Comparison of ENCODE assay signal across 8 mouse cellular contexts in the genomic region with DNA sequence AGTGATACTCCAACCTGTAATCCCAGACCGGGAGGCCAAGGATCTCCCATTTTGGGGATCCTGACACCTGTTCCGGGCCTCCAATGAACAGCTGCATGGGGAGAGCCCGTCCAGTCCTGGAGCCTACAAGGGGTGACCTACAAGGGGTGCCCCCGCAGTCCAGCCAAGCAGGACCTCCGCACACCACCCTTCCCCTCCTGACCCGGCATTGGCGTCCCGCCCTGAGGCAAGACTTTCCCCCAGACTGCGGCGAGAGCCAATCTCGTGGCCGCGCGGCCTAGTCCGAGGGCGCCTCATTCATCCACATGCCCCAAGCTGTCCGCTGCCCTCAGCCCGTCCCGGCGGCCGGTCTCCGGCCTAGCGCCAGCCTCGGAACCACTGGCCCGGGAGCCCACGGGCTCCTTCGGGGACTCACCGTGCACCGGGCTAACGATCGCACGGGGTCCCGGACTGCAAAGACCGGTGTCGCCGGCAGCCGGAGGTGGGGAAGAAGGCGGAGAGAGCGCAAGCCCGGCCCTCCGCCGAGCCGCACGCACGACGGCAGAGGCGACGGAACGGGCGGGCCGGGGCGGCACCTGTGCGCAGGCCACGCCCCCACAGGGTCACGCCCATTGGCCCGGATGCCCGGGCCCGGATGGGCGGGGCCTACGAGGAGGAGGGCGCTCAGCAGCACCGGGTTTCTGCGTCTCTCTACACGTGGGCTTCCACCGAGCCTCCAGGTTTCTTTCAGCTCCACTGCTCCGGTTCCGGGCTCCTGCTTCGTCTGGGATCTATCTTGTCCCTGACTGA. TPM values are rescaled to one million over a fixed set of nuclear protein-coding genes. Genes with fewer than 3 reads are reported as not detected.
A peak's percentile ranks its signal among the peaks of the same experiment; 100 is the strongest.
DNase-seq lines count a peak whose midpoint lies in the region; ATAC-seq lines count a peak whose summit lies in the region.

No protein-coding gene starts in this region.

- peak; percentile 96 for DNase-seq in T-cell, adult 2 months (ENCODE audit: low spot score)
- DNase-seq in cerebellum, postnatal 36 days, result peak; percentile 87 to 94
- DNase-seq in frontal cortex, postnatal 36 days (ENCODE audit: low spot score in 2 of 2), result peak; percentile 89 to 92
- peak; percentile 90 for DNase-seq in left cerebral cortex, adult 11 months (ENCODE audit: low spot score)
- peak; percentile 94 to 96 for DNase-seq in lung, postnatal 4 days
- DNase-seq in retina, postnatal 7 days (ENCODE audit: low read depth, low spot score), result peak; percentile 83
- peak; percentile 85 for DNase-seq in urinary bladder, adult 2 months (ENCODE audit: low spot score)

- ATAC-seq in hindbrain, embryonic 15.5 days (ENCODE audit: low FRiP score, low read depth), result peak; percentile 98

- WGBS in hindbrain, embryonic 15.5 days, result under 1% methylated on average over 65 of the region's 68 CpGs

- no peaks in the 10 kb centered on the region for H3K27me3 ChIP-seq in hindbrain, embryonic 15.5 days

- peaks cover 14% of the 10 kb centered on the region for H3K4me1 ChIP-seq in hindbrain, embryonic 15.5 days (replicated peaks)

- 0 out of 2 replicates have a peak, but pooled peaks cover 3% of the 10 kb centered on the region for H3K36me3 ChIP-seq in hindbrain, embryonic 15.5 days

- peak overlapping the region; percentile 83 for H3K9ac ChIP-seq in hindbrain, embryonic 15.5 days

- H3K27ac ChIP-seq in hindbrain, embryonic 15.5 days (replicated peaks), result peak overlapping the region; percentile 57; the same call in 1 of the 2 replicates

- no peaks in the 10 kb centered on the region for H3K9me3 ChIP-seq in hindbrain, embryonic 15.5 days

- H3K4me3 ChIP-seq in hindbrain, embryonic 15.5 days, result peak overlapping the region; percentile 85

- H3K4me2 ChIP-seq in hindbrain, embryonic 15.5 days, result peak overlapping the region; percentile 68

RNA-seq across cellular contexts. Expression of gene Ola1, which starts 4.7 kb away (rescaled TPM):
- 92.9 and 97.7 TPM in 2 replicates for polyA plus RNA-seq in hindbrain, embryonic 15.5 days (2015; fragmentation: Nextera tagmentation; extraction: Ambion mirVana)
- 36.2 and 37.9 TPM in 2 replicates for polyA plus RNA-seq in urinary bladder, adult 2 months (2012; rRNA removed)

RNA-seq across cellular contexts. Expression of gene Sp9, which starts 57.7 kb away (rescaled TPM):
- 1.2 TPM in 2 replicates for polyA plus RNA-seq in hindbrain, embryonic 15.5 days (2015; fragmentation: Nextera tagmentation; extraction: Ambion mirVana)
- polyA plus RNA-seq in urinary bladder, adult 2 months (2012; rRNA removed), result not detected in 2 replicates

Comparison
In these comparisons a context has a peak if more than half of its experiments do, and no peak if none do; other contexts are left out.
1. Peak in every context shown above with its lines: DNase-seq, ATAC-seq, H3K4me3 ChIP-seq and H3K27ac ChIP-seq.